Mouse (Mus musculus) spleen, postnatal 0 days (tissue): ENCODE data around the gene Hsd3b2. TPM values are rescaled to one million over a fixed set of nuclear protein-coding genes. Genes with fewer than 3 reads are reported as not detected.

Source experiments
- polyA plus RNA-seq: library from polyadenylated mRNA; unstranded; fragments of >200 nt; fragmentation: Nextera tagmentation; extraction: Ambion mirVana; gene quantifications from 2 replicates; pipeline ENCODE4 v1.2.1, GENCODE M21; 2015

The Hsd3b2 gene
- polyA plus RNA-seq: not detected in 2 replicates

DNA sequence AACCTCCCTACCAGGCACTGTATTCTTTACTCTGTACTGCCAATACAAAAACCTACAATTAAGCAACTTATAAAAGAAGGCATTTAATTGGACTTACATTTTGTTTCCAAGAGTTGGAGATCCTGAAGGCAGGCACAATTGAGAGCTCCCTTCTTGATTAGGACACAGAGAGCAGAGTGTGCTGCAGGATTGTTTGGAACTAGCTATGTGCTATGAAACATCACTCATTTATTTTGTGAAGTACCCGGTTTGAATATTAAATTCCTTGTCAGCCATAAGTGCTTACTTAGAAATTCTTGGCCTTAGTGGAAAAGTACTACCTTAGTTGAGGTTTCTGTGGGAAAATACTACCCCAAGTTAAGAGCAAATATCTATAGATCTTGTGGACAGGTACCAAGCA lies at the start of gene Hsd3b2:
Gene Hsd3b2, minus strand, starts transcription at position 168 of the 400 bp plus-strand sequence.

Other genes starting within 250 kb of the Hsd3b2 start
- gene Hsd3b4, start 214.0 kb downstream of the Hsd3b2 start, polyA plus RNA-seq: not detected in 2 replicates
- gene Gm10681, start 135.7 kb downstream of the Hsd3b2 start, polyA plus RNA-seq: not detected in 2 replicates
- not detected in 2 replicates for gene Hsd3b5, start 94.3 kb downstream of the Hsd3b2 start, polyA plus RNA-seq
- gene Hsd3b3, start 38.6 kb upstream of the Hsd3b2 start, polyA plus RNA-seq: not detected in 2 replicates
- gene Hsd3b6, start 89.9 kb upstream of the Hsd3b2 start, polyA plus RNA-seq: 0.10 and 0.13 TPM in 2 replicates
- 0.14 and 0.24 TPM in 2 replicates for gene Hsd3b1, start 135.3 kb upstream of the Hsd3b2 start, polyA plus RNA-seq
- gene Hao2, start 168.7 kb upstream of the Hsd3b2 start, polyA plus RNA-seq: not detected in 2 replicates